ENCODE assay signal across 24 mouse cellular contexts in genomic region chr10:19414834-19415233, GRCm38 (mm10). TPM values are rescaled to one million over a fixed set of nuclear protein-coding genes. Genes with fewer than 3 reads are reported as not detected.
"Had no signal": no experiment of that assay in that cellular context is flagged by ENCODE, and none has a peak within 500 bp of the region (broad histone marks: within the 10 kb centered on the region; RNA-seq: fewer than 3 reads in every experiment).

No protein-coding gene starts in this region.

- DNase-seq: kidney, adult 8-10 months; kidney, postnatal 10 days; kidney, postnatal 36 days; left cerebral cortex, postnatal 4 days; liver, embryonic 13.5 days; lung, adult 2 months; lung, postnatal 14 days; lung, postnatal 4 days; midbrain, embryonic 14.5 days; right cerebral cortex, adult 18-20 months; right cerebral cortex, postnatal 14 days; right cerebral cortex, postnatal 4 days; thymus, adult 2 months; thymus, postnatal 14 days; thymus, postnatal 4 days had no signal

- H3K9me3 ChIP-seq: kidney, embryonic 15.5 days; liver, embryonic 13.5 days had no signal

- H3K4me1 ChIP-seq: kidney, embryonic 15.5 days; liver, embryonic 13.5 days had no signal

- H3K27me3 ChIP-seq: liver, embryonic 13.5 days had no signal

- H3K36me3 ChIP-seq: kidney, embryonic 15.5 days; liver, embryonic 13.5 days had no signal

- H3K9ac ChIP-seq: kidney, embryonic 15.5 days; liver, embryonic 13.5 days had no signal

- H3K27ac ChIP-seq: kidney, embryonic 15.5 days; liver, embryonic 13.5 days; stomach, postnatal 0 days had no signal

- H3K4me3 ChIP-seq: kidney, embryonic 15.5 days; liver, embryonic 13.5 days had no signal

- H3K4me2 ChIP-seq: kidney, embryonic 15.5 days; liver, embryonic 13.5 days; midbrain, embryonic 11.5 days had no signal

RNA-seq across cellular contexts. Expression of gene Olig3, which starts 58.5 kb away (rescaled TPM):
- polyA plus RNA-seq: kidney, embryonic 15.5 days; limb, embryonic 14.5 days; liver, adult 2 months; liver, embryonic 13.5 days; liver, embryonic 16.5 days; lung, embryonic 16.5 days; midbrain, postnatal 0 days; stomach, embryonic 14.5 days; stomach, postnatal 0 days had no signal
